Mouse (Mus musculus) MEL (cell line): ENCODE measurements around the gene Myl12a. TPM values are rescaled to one million over a fixed set of nuclear protein-coding genes. Genes with fewer than 3 reads are reported as not detected.

Source experiments
- DNase-seq: peaks from one replicate; pipeline ENCODE4 v3.0.0; 2011; ENCODE audit warnings: low read depth, low spot score
- H3K27ac ChIP-seq: 2 replicates; pipeline ENCODE4 v1.5.1; 2012; ENCODE audit warnings: low read depth, mild to moderate bottlenecking, control low read depth, low read length, moderate library complexity; ENCODE audit not compliant: control insufficient read depth
- H3K27me3 ChIP-seq, 2 experiments: fragments of 150-350 bp in 1 of 2; sonication (generic) in 1 of 2; 2 replicates each; pipeline ENCODE4 v1.6.1; 2012; ENCODE audit warnings: low read length in 2 of 2, mild to moderate bottlenecking in 2 of 2, improper control_type of control experiment in 1 of 2, moderate library complexity in 1 of 2; ENCODE audit not compliant: insufficient read depth in 2 of 2, control insufficient read depth in 1 of 2
- H3K36me3 ChIP-seq, 2 experiments: 2 replicates each; pipeline ENCODE4 v1.6.1; 2012 to 2014; ENCODE audit warnings: low read length in 2 of 2, improper control_type of control experiment in 1 of 2, inconsistent platforms in 1 of 2, mild to moderate bottlenecking in 1 of 2; ENCODE audit not compliant: insufficient read depth in 2 of 2, control insufficient read depth in 1 of 2
- H3K4me1 ChIP-seq, 2 experiments: fragments of 150-350 bp in 1 of 2; sonication (generic) in 1 of 2; 2 replicates each; pipeline ENCODE4 v1.6.1; 2012; ENCODE audit warnings: low read length in 2 of 2, improper control_type of control experiment in 1 of 2, mild to moderate bottlenecking in 1 of 2; ENCODE audit not compliant: insufficient read depth in 2 of 2, control insufficient read depth in 1 of 2
- H3K4me3 ChIP-seq, 2 experiments: fragments of 150-350 bp in 1 of 2; sonication (generic) in 1 of 2; 2 replicates each; pipeline ENCODE4 v1.5.1; 2012; ENCODE audit warnings: low read depth in 2 of 2, low read length in 2 of 2, mild to moderate bottlenecking in 2 of 2, moderate library complexity in 2 of 2, control low read depth in 1 of 2, improper control_type of control experiment in 1 of 2; ENCODE audit not compliant: control insufficient read depth in 1 of 2, insufficient read depth in 1 of 2
- H3K79me2 ChIP-seq: 2 replicates; pipeline ENCODE4 v1.6.1; 2012; ENCODE audit warnings: mild to moderate bottlenecking, low read length, moderate library complexity; ENCODE audit not compliant: control insufficient read depth, poor library complexity, insufficient read depth
- H3K9ac ChIP-seq: 2 replicates; pipeline ENCODE4 v1.6.1; 2012; ENCODE audit warnings: low read depth, mild to moderate bottlenecking, control low read depth, low read length, moderate library complexity; ENCODE audit not compliant: control insufficient read depth, poor library complexity, severe bottlenecking
- H3K9me3 ChIP-seq: fragments of 150-350 bp; sonication (generic); replicated peaks from 2 replicates; pipeline ENCODE4 v1.6.1; 2012; ENCODE audit warnings: mild to moderate bottlenecking, low read length, improper control_type of control experiment, moderate library complexity; ENCODE audit not compliant: insufficient read depth
- BHLHE40 ChIP-seq: IDR thresholded peaks from 2 replicates; pipeline ENCODE4 v1.6.1; 2012; ENCODE audit warnings: low read depth, mild to moderate bottlenecking, inconsistent platforms, low read length, improper control_type of control experiment, borderline replicate concordance
- CHD1 ChIP-seq: IDR thresholded peaks from 2 replicates; pipeline ENCODE4 v1.6.1; 2012; ENCODE audit warnings: low read depth, mild to moderate bottlenecking, inconsistent platforms, low read length, improper control_type of control experiment
- CHD2 ChIP-seq: IDR thresholded peaks from 2 replicates; pipeline ENCODE4 v1.6.1; 2011; ENCODE audit warnings: low read length, improper control_type of control experiment
- CTCF ChIP-seq, 3 experiments: IDR thresholded peaks in 2 of 3; conservative IDR thresholded peaks in 1 of 3; 2 replicates each; pipeline ENCODE4 v1.5.1; 2011 to 2012; ENCODE audit warnings: low read length in 3 of 3, low read depth in 2 of 3, mild to moderate bottlenecking in 2 of 3, improper control_type of control experiment in 1 of 3, inconsistent platforms in 1 of 3, mixed read lengths in 1 of 3, moderate library complexity in 1 of 3; ENCODE audit not compliant: control insufficient read depth in 1 of 3, insufficient read depth in 1 of 3, poor library complexity in 1 of 3, severe bottlenecking in 1 of 3
- E2F4 ChIP-seq: IDR thresholded peaks from 2 replicates; pipeline ENCODE4 v1.6.1; 2011; ENCODE audit warnings: low read depth, low read length, improper control_type of control experiment, borderline replicate concordance
- GABPA ChIP-seq: IDR thresholded peaks from 2 replicates; pipeline ENCODE4 v1.6.1; 2012; ENCODE audit warnings: low read depth, mild to moderate bottlenecking, inconsistent platforms, low read length, improper control_type of control experiment, moderate library complexity
- KAT2A ChIP-seq: conservative IDR thresholded peaks from 2 replicates; pipeline ENCODE4 v1.6.1; 2012; ENCODE audit warnings: low read depth, low read length, improper control_type of control experiment, inconsistent platforms
- MAZ ChIP-seq: IDR thresholded peaks from 2 replicates; pipeline ENCODE4 v1.6.1; 2012; ENCODE audit warnings: low read depth, mild to moderate bottlenecking, inconsistent platforms, low read length, improper control_type of control experiment
- MEF2A ChIP-seq: IDR thresholded peaks from 2 replicates; pipeline ENCODE4 v1.6.1; 2014; ENCODE audit warnings: low read depth, mild to moderate bottlenecking, inconsistent platforms, low read length, improper control_type of control experiment; ENCODE audit not compliant: poor library complexity, insufficient replicate concordance, severe bottlenecking; ENCODE audit errors: extremely low read depth
- MXI1 ChIP-seq: IDR thresholded peaks from 2 replicates; pipeline ENCODE4 v1.6.1; 2011; ENCODE audit warnings: mild to moderate bottlenecking, low read depth, low read length, improper control_type of control experiment
- MYB ChIP-seq: IDR thresholded peaks from 2 replicates; pipeline ENCODE4 v1.6.1; 2011; ENCODE audit warnings: mild to moderate bottlenecking, low read depth, low read length, improper control_type of control experiment
- MYC ChIP-seq: IDR thresholded peaks from 2 replicates; pipeline ENCODE4 v1.6.1; 2011; ENCODE audit warnings: low read depth, mild to moderate bottlenecking, low read length, improper control_type of control experiment, moderate library complexity
- NELFE ChIP-seq: IDR thresholded peaks from 2 replicates; pipeline ENCODE4 v1.6.1; 2011; ENCODE audit warnings: low read depth, low read length, improper control_type of control experiment
- NRF1 ChIP-seq: IDR thresholded peaks from 2 replicates; pipeline ENCODE4 v1.6.1; 2014; ENCODE audit warnings: low read depth, mild to moderate bottlenecking, inconsistent platforms, low read length, improper control_type of control experiment, moderate library complexity; ENCODE audit not compliant: poor library complexity, insufficient read depth, severe bottlenecking
- POLR2A ChIP-seq, 2 experiments: IDR thresholded peaks; 2 replicates each; pipeline ENCODE4 v1.6.1; 2011 to 2012; ENCODE audit warnings: low read length in 2 of 2, mild to moderate bottlenecking in 2 of 2, control low read depth in 1 of 2, improper control_type of control experiment in 1 of 2, low read depth in 1 of 2, moderate library complexity in 1 of 2; ENCODE audit not compliant: control insufficient read depth in 1 of 2, insufficient read depth in 1 of 2, poor library complexity in 1 of 2
- RAD21 ChIP-seq: IDR thresholded peaks from 2 replicates; pipeline ENCODE4 v1.6.1; 2011; ENCODE audit warnings: mild to moderate bottlenecking, low read depth, low read length, improper control_type of control experiment
- TCF12 ChIP-seq: IDR thresholded peaks from 2 replicates; pipeline ENCODE4 v1.6.1; 2014; ENCODE audit warnings: low read depth, mild to moderate bottlenecking, inconsistent platforms, low read length, improper control_type of control experiment, moderate library complexity
- UBTF ChIP-seq: IDR thresholded peaks from 2 replicates; pipeline ENCODE4 v1.6.1; 2012; ENCODE audit warnings: low read depth, mild to moderate bottlenecking, inconsistent platforms, low read length, improper control_type of control experiment, moderate library complexity, borderline replicate concordance; ENCODE audit not compliant: insufficient read depth
- USF1 ChIP-seq: IDR thresholded peaks from 2 replicates; pipeline ENCODE4 v1.6.1; 2014; ENCODE audit warnings: low read depth, mild to moderate bottlenecking, inconsistent platforms, low read length, improper control_type of control experiment, moderate library complexity
- USF2 ChIP-seq, 2 experiments: IDR thresholded peaks; 2 replicates each; pipeline ENCODE4 v1.6.1; 2011 to 2012; ENCODE audit warnings: improper control_type of control experiment in 2 of 2, low read length in 2 of 2, borderline replicate concordance in 1 of 2, inconsistent platforms in 1 of 2, low read depth in 1 of 2, mild to moderate bottlenecking in 1 of 2; ENCODE audit not compliant: insufficient read depth in 1 of 2
- ZNF384 ChIP-seq: IDR thresholded peaks from 2 replicates; pipeline ENCODE4 v1.6.1; 2012; ENCODE audit warnings: low read depth, mild to moderate bottlenecking, inconsistent platforms, low read length, improper control_type of control experiment
- polyA plus RNA-seq, 2 experiments: library from polyadenylated mRNA; stranded (reverse) in 1 of 2; unstranded in 1 of 2; fragments of >175 nt in 1 of 2; fragments of >200 nt in 1 of 2; gene quantifications; 2 replicates each; pipeline versions ENCODE4 v1.2.1 to v1.2.4; 2012; ENCODE audit warnings: low replicate concordance in 2 of 2, low read depth in 1 of 2; ENCODE audit not compliant: insufficient read length in 2 of 2, insufficient read depth in 1 of 2, missing spikeins in 1 of 2
- total RNA-seq: library from RNA; depleted of rRNA; stranded (reverse); fragments of 300-350 nt; gene quantifications from 2 replicates; pipeline ENCODE4 v1.2.3, GENCODE M21; 2012

Gene Myl12a
- total and polyA plus RNA-seq, 3 experiments, result 113 to 130 TPM; not detected in 1

DNA sequence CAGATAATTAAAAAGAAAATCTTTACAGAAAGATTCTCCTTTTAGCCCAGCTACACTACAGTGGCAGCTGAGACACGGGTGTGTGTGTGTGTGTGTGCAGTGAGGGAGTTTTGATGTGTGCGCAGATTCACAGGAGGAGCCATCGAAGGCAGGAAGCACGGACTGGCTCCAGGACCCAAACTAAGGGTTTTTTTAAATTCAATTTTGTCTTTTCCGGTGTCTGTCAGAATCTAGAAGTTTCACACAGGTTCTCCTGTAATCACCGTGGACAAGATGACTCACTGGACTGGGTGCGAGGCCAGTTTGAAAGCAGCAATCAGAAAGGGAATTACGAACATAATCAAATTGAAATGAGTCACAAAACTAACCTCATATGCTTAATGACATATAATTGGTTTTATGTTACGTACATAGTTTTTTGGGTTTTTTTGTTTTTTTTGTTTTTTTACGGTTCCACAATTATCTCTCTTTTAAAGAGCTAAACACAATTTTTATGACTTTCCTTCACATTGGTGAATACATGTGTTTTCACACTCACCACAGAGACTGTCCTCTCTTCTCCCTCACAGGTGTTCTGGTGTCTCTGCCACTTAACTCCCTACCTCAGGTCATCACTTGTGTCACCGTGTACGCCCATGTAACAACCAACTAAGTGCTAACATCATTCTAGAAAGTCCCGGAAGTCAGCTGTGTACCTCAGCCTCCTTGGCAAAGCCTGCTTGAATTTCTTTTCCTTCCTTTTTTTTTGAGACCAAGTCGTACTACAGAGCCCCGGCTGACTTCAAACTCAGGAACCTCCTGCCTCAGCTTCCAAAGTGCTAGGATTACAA lies 15.6 kb downstream of the Myl12a start:
- H3K9ac ChIP-seq, result no peak overlapping the region
- TF ChIP-seq MAZ (no peak), MEF2A (no peak), NRF1 (no peak), MXI1 (no peak), MYC (no peak), CTCF (IDR thresholded peaks at IDR 0.05 in 2 of 3, conservative IDR thresholded peaks at IDR 0.05 in 1 of 3; ENCODE audit: control insufficient read depth in 1 of 3, insufficient read depth in 1 of 3, low read depth in 2 of 3, low read length in 3 of 3, poor library complexity in 1 of 3, severe bottlenecking in 1 of 3) (no peak), TCF12 (no peak), MYB (no peak), BHLHE40 (no peak), NELFE (no peak), E2F4 (no peak), UBTF (no peak), POLR2A (IDR thresholded peaks at IDR 0.05; ENCODE audit: control insufficient read depth in 1 of 2, insufficient read depth in 1 of 2, low read depth in 1 of 2, low read length in 2 of 2, poor library complexity in 1 of 2) (no peak)
- TF ChIP-seq, all 39 proteins: peak for 0
- H3K27me3 ChIP-seq, result no peaks in the 10 kb centered on the region
- DNase-seq, result no peak
- H3K36me3 ChIP-seq, result peaks cover 0 to 8% of the 10 kb centered on the region in 2 experiments; a peak in 2 of 4 replicates
- peaks cover 0 to 10% of the 10 kb centered on the region in 2 experiments; a peak in 3 of 4 replicates for H3K4me1 ChIP-seq
- no peaks in the 10 kb centered on the region for H3K9me3 ChIP-seq
- no peak overlapping the region for H3K4me3 ChIP-seq
- no peak overlapping the region for H3K27ac ChIP-seq
- peaks cover 24% of the 10 kb centered on the region for H3K79me2 ChIP-seq

DNA sequence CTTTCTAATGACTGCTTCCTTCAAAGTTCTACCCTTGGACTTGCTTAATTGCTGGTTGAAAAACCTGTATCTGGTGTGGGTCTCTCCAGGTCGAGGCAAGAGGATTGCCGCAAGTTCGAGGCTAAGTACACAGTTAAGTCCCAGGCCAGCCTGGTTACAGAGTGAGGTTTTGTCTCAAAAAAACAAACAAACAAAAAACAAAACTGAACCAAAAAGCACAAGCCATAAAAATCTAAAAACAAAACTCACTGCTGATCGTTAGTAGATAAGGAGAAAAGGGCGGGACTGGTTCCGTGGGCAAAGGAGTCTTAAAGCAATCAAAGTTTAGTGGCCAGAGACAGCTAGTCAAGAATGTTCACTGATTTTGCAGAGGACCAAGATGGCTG lies 16.3 kb downstream of the Myl12a start:
- H3K36me3 ChIP-seq, result peaks cover 0 to 6% of the 10 kb centered on the region in 2 experiments; a peak in 2 of 4 replicates
- no peaks in the 10 kb centered on the region for H3K27me3 ChIP-seq
- no peak overlapping the region for H3K27ac ChIP-seq
- peaks cover 0 to 10% of the 10 kb centered on the region in 2 experiments; a peak in 3 of 4 replicates for H3K4me1 ChIP-seq
- no peak for TF ChIP-seq USF1
- no peak for TF ChIP-seq ZNF384
- TF ChIP-seq KAT2A, result no peak
- no peak for TF ChIP-seq USF2 (IDR thresholded peaks at IDR 0.05; ENCODE audit: borderline replicate concordance in 1 of 2, insufficient read depth in 1 of 2, low read depth in 1 of 2, low read length in 2 of 2)
- TF ChIP-seq MXI1, result no peak
- no peak for TF ChIP-seq RAD21
- TF ChIP-seq CHD1, result no peak
- no peak for TF ChIP-seq UBTF
- no peak for TF ChIP-seq CHD2
- no peak for TF ChIP-seq GABPA
- DNase-seq, result no peak
- no peak overlapping the region for H3K9ac ChIP-seq
- H3K79me2 ChIP-seq, result peaks cover 24% of the 10 kb centered on the region
- H3K4me3 ChIP-seq, result no peak overlapping the region
- H3K9me3 ChIP-seq, result no peaks in the 10 kb centered on the region
